Mouse (Mus musculus) MEL (cell line): ENCODE results near the gene Defb30. TPM values are rescaled to one million over a fixed set of nuclear protein-coding genes. Genes with fewer than 3 reads are reported as not detected.

Experiments used
- polyA plus RNA-seq, 2 experiments: library from polyadenylated mRNA; stranded (reverse) in 1 of 2; unstranded in 1 of 2; fragments of >175 nt in 1 of 2; fragments of >200 nt in 1 of 2; gene quantifications; 2 replicates each; pipeline versions ENCODE4 v1.2.1 to v1.2.4; 2012; ENCODE audit warnings: low replicate concordance in 2 of 2, low read depth in 1 of 2; ENCODE audit not compliant: insufficient read length in 2 of 2, insufficient read depth in 1 of 2, missing spikeins in 1 of 2
- total RNA-seq: library from RNA; depleted of rRNA; stranded (reverse); fragments of 300-350 nt; gene quantifications from 2 replicates; pipeline ENCODE4 v1.2.3, GENCODE M21; 2012; rRNA removed

Gene Defb30
- total and polyA plus RNA-seq, 3 experiments: not detected

Other genes with a start within 250 kb of the Defb30 start
- 2.7 and 3.3 TPM in 2 replicates for gene Wdfy2, start 212.3 kb downstream of the Defb30 start, total RNA-seq
- 1 to 10 TPM in 1 of 2 experiments, not detected in 1; 4.1 TPM for gene Wdfy2, start 212.3 kb downstream of the Defb30 start, polyA plus RNA-seq
- gene Defb48, start 65.5 kb downstream of the Defb30 start, total RNA-seq: not detected in 2 replicates
- gene Defb48, start 65.5 kb downstream of the Defb30 start, polyA plus RNA-seq: not detected
- gene Defb47, start 51.9 kb downstream of the Defb30 start, total RNA-seq: not detected in 2 replicates
- not detected for gene Defb47, start 51.9 kb downstream of the Defb30 start, polyA plus RNA-seq
- not detected in 2 replicates for gene Defb43, start 38.2 kb downstream of the Defb30 start, total RNA-seq
- gene Defb43, start 38.2 kb downstream of the Defb30 start, polyA plus RNA-seq: not detected
- not detected in 2 replicates for gene Defb42, start 3.0 kb downstream of the Defb30 start, total RNA-seq
- not detected for gene Defb42, start 3.0 kb downstream of the Defb30 start, polyA plus RNA-seq